Mouse (Mus musculus) retina, embryonic 14.5 days (tissue): ENCODE results near the gene Zfp536.
A peak's percentile ranks its signal among the peaks of the same experiment; 100 is the strongest.

Experiments
- DNase-seq: peaks from one replicate; pipeline ENCODE4 v3.0.0-alpha.2; 2015; ENCODE audit warnings: low spot score

Zfp536 gene

GRCm38 (mm10) chr7:37466477-37467243 is 306.8 kb downstream of the Zfp536 start:
- DNase-seq: peak; percentile 34

GRCm38 (mm10) chr7:37464186-37464721 is 309.2 kb downstream of the Zfp536 start:
- DNase-seq: no peak

GRCm38 (mm10) chr7:37447523-37447922 is 325.9 kb downstream of the Zfp536 start:
- no peak for DNase-seq

GRCm38 (mm10) chr7:37439912-37440311 is 333.5 kb downstream of the Zfp536 start:
- DNase-seq: peak; percentile 60

GRCm38 (mm10) chr7:37439117-37439844 is 334.2 kb downstream of the Zfp536 start:
- peak; percentile 73 for DNase-seq

- no peak for DNase-seq
These were observed 335.6 kb downstream of the Zfp536 start for GRCm38 (mm10) chr7:37437887-37438286.

GRCm38 (mm10) chr7:37433156-37433555 is 340.3 kb downstream of the Zfp536 start:
- DNase-seq: no peak

- no peak for DNase-seq
These were observed 342.0 kb downstream of the Zfp536 start for GRCm38 (mm10) chr7:37431471-37431870.

GRCm38 (mm10) chr7:37426061-37426460 is 347.4 kb downstream of the Zfp536 start:
- no peak for DNase-seq

- no peak for DNase-seq
These were observed 350.5 kb downstream of the Zfp536 start for GRCm38 (mm10) chr7:37422966-37423365.
